Mouse (Mus musculus) forebrain, embryonic 12.5 days (tissue): Measurements from ENCODE around the gene Man1b1. TPM values are rescaled to one million over a fixed set of nuclear protein-coding genes. Genes with fewer than 3 reads are reported as not detected.

Experiments used
- ATAC-seq: fragments of 200-750 bp; cut with Nextera tagmentation; 2 replicates; pipeline ENCODE4 v1.8.0; 2017; ENCODE audit warnings: moderate TSS enrichment; ENCODE audit not compliant: low FRiP score
- H3K27ac ChIP-seq: fragments of 300-500 bp; sonication (generic); 2 replicates; pipeline ENCODE4 v1.5.1; 2016; ENCODE audit warnings: mild to moderate bottlenecking
- H3K27me3 ChIP-seq: fragments of 300-500 bp; sonication (generic); 2 replicates; pipeline ENCODE4 v1.6.1; 2016; ENCODE audit warnings: mild to moderate bottlenecking
- H3K36me3 ChIP-seq: fragments of 300-500 bp; sonication (generic); replicated peaks from 2 replicates; pipeline ENCODE4 v1.6.1; 2016; ENCODE audit warnings: mild to moderate bottlenecking
- H3K4me1 ChIP-seq: fragments of 300-500 bp; sonication (generic); 2 replicates; pipeline ENCODE4 v1.6.1; 2016
- H3K4me2 ChIP-seq: fragments of 300-500 bp; sonication (generic); 2 replicates; pipeline ENCODE4 v1.6.1; 2016; ENCODE audit warnings: mild to moderate bottlenecking, moderate library complexity
- H3K4me3 ChIP-seq: fragments of 300-500 bp; sonication (generic); replicated peaks from 2 replicates; pipeline ENCODE4 v1.5.1; 2016; ENCODE audit warnings: mild to moderate bottlenecking
- H3K9ac ChIP-seq: fragments of 300-500 bp; sonication (generic); 2 replicates; pipeline ENCODE4 v1.6.1; 2016; ENCODE audit warnings: mild to moderate bottlenecking
- H3K9me3 ChIP-seq: fragments of 300-500 bp; sonication (generic); 2 replicates; pipeline ENCODE4 v1.6.1; 2016
- WGBS: fragments of 180-500 bp; shearing (Covaris S2); methylation state at CpG from one replicate; pipeline ENCODE4 v1.1.7; 2016; 5-methylcytosine and 5-hydroxymethylcytosine counted together
- polyA plus RNA-seq: library from polyadenylated mRNA; unstranded; fragments of >200 nt; fragmentation: Nextera tagmentation; extraction: Ambion mirVana; gene quantifications from 2 replicates; pipeline ENCODE4 v1.2.1, GENCODE M21; 2016

Gene Man1b1
- polyA plus RNA-seq, 1 experiment from 2014 or later = 74.8 TPM

DNA sequence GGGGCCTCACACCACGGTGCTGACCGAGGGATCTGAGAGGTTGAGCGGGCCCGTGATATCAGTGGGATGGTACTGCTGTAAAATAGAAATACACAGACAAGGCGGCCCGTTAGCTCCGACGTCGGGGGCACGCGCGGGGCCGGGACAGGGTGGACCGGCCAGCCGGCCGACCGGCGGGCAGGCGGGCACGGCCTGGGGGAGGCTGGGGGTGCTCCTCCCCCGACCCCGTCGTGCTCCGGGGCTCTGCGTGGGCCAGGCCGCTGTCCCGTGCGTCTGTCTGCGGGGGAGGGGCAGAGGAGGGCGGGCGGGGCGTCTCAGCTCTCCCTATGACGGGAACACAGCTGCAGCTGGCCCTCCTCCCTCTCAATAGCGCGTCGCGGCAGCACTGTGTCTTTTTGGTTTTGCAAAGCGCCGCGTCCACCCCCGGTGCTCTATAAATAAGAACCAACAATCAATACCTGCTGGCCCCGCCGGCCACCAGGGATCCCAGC, 40.0 kb upstream of the Man1b1 start:
- WGBS = 6% methylated on average over 43 of the region's 43 CpGs
- Histone ChIP-seq H3K36me3 (no peaks in the 10 kb centered on the region), H3K4me2 (peak overlapping the region; percentile 46), H3K4me1 (peaks cover 19% of the 10 kb centered on the region), H3K4me3 (peak overlapping the region; percentile 30), H3K27ac (no peak overlapping the region), H3K9ac (peak overlapping the region; percentile 25; the same call in 1 of the 2 replicates), H3K27me3 (peaks cover 98% of the 10 kb centered on the region), H3K9me3 (no peaks in the 10 kb centered on the region)
- ATAC-seq = peak; percentile 22; the same call in 1 of the 2 replicates

- Histone ChIP-seq H3K27me3 (peaks cover 98% of the 10 kb centered on the region), H3K9me3 (no peaks in the 10 kb centered on the region), H3K4me3 (no peak overlapping the region), H3K4me2 (no peak overlapping the region), H3K27ac (no peak overlapping the region), H3K4me1 (peaks cover 19% of the 10 kb centered on the region), H3K36me3 (no peaks in the 10 kb centered on the region), H3K9ac (no peak overlapping the region)
- no peak for ATAC-seq
- 6% methylated on average over 1 of the region's 1 CpGs for WGBS
Measured at GRCm38 (mm10) chr2:25292856-25293255, 39.3 kb upstream of the Man1b1 start.

DNA sequence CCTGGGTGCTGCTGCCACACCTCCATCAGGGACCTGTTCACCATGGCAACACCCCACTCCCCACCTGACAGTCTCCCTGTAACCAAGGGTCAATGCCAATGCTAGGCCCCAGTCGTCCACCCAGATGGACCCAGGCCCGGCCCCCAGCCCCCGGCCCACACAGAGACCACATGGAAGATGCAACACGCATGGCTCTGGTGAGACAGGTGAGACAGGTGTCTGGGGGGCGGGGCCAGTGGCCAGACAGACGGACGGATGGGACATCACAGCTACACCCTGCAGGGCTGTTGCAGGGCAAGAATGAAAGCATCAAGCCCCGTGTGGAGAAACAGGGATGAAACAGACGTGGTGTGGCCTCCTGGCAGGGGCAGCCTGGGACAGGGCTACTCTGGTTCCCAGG, 38.4 kb upstream of the Man1b1 start:
- no peak overlapping the region for H3K4me2 ChIP-seq
- H3K4me1 ChIP-seq = peaks cover 19% of the 10 kb centered on the region
- H3K27ac ChIP-seq = no peak overlapping the region
- peaks cover 95% of the 10 kb centered on the region for H3K27me3 ChIP-seq
- H3K36me3 ChIP-seq = no peaks in the 10 kb centered on the region
- WGBS = 74% methylated on average over 9 of the region's 9 CpGs
- H3K9ac ChIP-seq = no peak overlapping the region
- H3K4me3 ChIP-seq = no peak overlapping the region
- no peak for ATAC-seq
- H3K9me3 ChIP-seq = no peaks in the 10 kb centered on the region

DNA sequence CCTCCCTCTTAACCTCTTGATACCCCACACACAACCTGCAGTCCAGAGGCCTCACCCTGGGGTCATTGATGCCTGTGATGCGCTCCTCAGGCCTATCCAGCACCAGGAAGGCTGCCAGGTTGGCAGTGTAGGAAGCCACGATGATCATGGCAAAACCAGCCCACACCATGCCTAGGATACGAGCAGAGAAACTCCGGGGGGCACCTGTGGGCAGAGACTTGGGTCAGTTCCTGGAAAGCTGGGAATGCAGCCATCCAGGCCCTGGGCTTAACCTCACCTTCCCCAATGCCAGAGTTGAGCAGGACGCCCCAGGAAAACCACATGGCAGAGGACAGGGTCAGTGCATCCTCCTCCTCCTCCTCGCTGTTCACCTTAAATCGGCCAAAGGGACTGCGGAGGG, 35.0 kb upstream of the Man1b1 start:
- H3K27me3 ChIP-seq = peaks cover 61% of the 10 kb centered on the region
- WGBS = 84% methylated on average over 7 of the region's 8 CpGs
- no peak overlapping the region for H3K4me2 ChIP-seq
- peaks cover 5% of the 10 kb centered on the region for H3K4me1 ChIP-seq
- H3K27ac ChIP-seq = no peak overlapping the region
- no peak overlapping the region for H3K9ac ChIP-seq
- H3K9me3 ChIP-seq = no peaks in the 10 kb centered on the region
- H3K36me3 ChIP-seq = no peaks in the 10 kb centered on the region
- no peak overlapping the region for H3K4me3 ChIP-seq
- ATAC-seq = no peak

DNA sequence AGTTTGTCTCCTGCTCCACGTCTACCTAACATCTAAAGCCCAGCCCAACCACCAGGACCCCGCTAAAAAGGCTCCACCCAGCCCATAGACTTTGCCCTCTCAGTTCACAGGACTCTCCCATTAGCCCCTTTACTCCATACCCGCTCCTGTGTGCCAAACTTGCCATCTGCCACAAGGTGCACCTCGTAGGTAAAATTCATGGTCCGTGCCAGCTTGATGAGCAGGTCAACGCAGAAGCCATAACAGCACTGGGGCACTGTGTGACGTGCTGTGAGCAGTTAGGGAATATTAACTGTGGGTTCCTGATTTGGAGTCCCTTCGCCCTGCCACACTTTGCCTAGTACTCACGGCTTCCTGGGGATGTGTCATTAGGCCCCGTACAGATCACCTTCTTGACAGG, 34.1 kb upstream of the Man1b1 start:
- no peak overlapping the region for H3K27ac ChIP-seq
- H3K9me3 ChIP-seq = no peaks in the 10 kb centered on the region
- H3K36me3 ChIP-seq = no peaks in the 10 kb centered on the region
- 85% methylated on average over 10 of the region's 10 CpGs for WGBS
- no peaks in the 10 kb centered on the region for H3K4me1 ChIP-seq
- no peak for ATAC-seq
- peaks cover 56% of the 10 kb centered on the region for H3K27me3 ChIP-seq
- H3K9ac ChIP-seq = no peak overlapping the region
- H3K4me3 ChIP-seq = no peak overlapping the region
- H3K4me2 ChIP-seq = no peak overlapping the region

GRCm38 (mm10) chr2:25303452-25303851, 28.7 kb upstream of the Man1b1 start:
- no peak overlapping the region for H3K9ac ChIP-seq
- H3K27ac ChIP-seq = no peak overlapping the region
- 0 out of 2 replicates have a peak, but pooled peaks cover 13% of the 10 kb centered on the region for H3K4me1 ChIP-seq
- 82% methylated on average over 3 of the region's 3 CpGs for WGBS
- peaks cover 52% of the 10 kb centered on the region for H3K27me3 ChIP-seq
- H3K4me2 ChIP-seq = no peak overlapping the region
- H3K4me3 ChIP-seq = no peak overlapping the region
- H3K36me3 ChIP-seq = no peaks in the 10 kb centered on the region
- no peaks in the 10 kb centered on the region for H3K9me3 ChIP-seq
- ATAC-seq = no peak

- Histone ChIP-seq H3K9ac (0 out of 2 replicates have a peak overlapping the region, but pooled peaks have one; percentile 61), H3K4me2 (peak overlapping the region; percentile 87), H3K36me3 (no peaks in the 10 kb centered on the region), H3K27ac (no peak overlapping the region), H3K4me1 (0 out of 2 replicates have a peak, but pooled peaks cover 13% of the 10 kb centered on the region), H3K4me3 (peak overlapping the region; percentile 49; the same call in 1 of the 2 replicates), H3K27me3 (peaks cover 58% of the 10 kb centered on the region), H3K9me3 (no peaks in the 10 kb centered on the region)
- WGBS = 71% methylated on average over 7 of the region's 7 CpGs
- ATAC-seq = no peak
Measured at GRCm38 (mm10) chr2:25303931-25304656, 28.0 kb upstream of the Man1b1 start.

DNA sequence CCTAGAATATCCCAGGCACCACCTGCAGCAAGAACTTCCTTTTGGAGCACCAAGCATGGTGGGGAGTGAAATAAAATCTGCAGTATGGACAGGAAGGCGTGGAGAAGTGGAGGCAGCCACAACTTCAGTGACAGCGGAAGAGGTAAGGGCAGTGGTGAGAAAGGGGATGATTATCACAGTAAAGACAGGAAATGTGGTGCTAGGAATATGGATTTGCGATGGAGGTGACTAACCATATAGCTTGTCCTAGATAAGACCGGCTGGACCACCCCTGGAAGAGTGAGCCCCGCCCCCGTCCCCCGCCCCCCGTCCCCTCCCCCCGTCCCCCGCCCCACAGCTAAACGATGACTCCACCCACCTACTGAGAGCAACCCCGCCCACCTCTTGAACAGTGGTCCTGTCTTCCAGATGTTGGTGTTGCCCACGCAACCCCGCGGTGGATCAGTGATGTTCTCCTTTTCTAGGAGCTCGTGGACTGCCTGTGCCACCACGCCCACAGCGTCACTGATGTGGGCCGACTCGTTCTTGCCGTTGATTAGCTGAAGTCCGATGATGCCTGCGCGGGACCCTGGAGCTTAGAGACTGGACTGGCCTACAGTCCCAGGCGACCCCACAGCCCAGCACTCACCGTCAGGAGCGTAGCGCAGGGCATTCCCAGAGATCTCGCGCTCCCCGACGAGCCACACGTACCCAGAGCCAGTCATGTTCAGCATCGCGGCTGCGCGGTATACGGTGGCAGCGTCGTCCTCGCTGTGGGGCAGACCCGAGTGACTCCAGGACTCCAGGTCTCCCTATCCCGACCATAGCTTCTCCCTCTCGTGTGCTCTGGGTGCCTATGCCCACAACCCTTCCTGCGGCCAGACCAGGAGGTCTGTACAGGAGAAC, 27.2 kb upstream of the Man1b1 start:
- no peaks in the 10 kb centered on the region for H3K36me3 ChIP-seq
- peaks cover 66% of the 10 kb centered on the region for H3K27me3 ChIP-seq
- peak overlapping the region; percentile 61 for H3K9ac ChIP-seq
- no peak overlapping the region for H3K27ac ChIP-seq
- peak; percentile 83 for ATAC-seq
- 0 out of 2 replicates have a peak, but pooled peaks cover 13% of the 10 kb centered on the region for H3K4me1 ChIP-seq
- peak overlapping the region; percentile 49 for H3K4me3 ChIP-seq
- WGBS = 2% methylated on average over 41 of the region's 45 CpGs
- no peaks in the 10 kb centered on the region for H3K9me3 ChIP-seq
- H3K4me2 ChIP-seq = peak overlapping the region; percentile 87

DNA sequence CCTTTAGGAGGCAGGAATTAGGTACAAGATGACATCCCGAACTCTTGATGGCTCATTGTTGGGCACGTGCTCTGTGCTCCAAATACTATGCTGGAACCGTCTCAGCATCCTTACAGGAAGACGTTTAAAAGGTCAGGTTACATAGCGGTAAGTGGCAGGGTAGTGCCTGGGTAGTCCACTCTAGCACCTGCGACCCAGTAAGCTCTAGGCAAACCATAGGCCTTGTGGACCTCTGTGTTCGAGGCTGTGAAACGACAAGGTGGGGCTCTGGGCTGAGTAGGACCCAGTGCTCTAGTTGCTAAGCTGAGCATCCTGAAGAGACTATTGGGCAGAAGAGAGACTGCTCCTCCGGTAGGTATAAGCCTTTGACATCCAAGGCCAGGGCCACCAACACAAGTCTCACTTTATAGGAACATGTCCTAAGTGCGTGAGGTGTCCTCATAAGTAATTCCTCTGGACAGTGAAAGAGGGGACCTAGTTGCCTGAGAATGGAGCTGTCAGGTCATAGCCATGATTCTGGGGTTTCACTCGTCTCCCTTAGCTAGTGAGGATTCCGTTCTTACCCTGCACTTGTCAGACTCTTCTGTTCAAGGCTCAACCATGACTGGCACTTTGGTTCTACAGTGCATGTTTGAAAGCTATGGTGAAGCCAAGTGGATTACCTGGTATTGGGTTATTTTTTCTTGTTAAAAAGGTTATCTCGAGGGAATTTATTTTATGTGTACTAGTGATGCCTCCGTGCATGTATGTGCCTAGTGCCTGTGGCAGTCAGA, 26.4 kb upstream of the Man1b1 start:
- H3K27me3 ChIP-seq = peaks cover 75% of the 10 kb centered on the region
- 50% methylated on average over 14 of the region's 14 CpGs for WGBS

GRCm38 (mm10) chr2:25310180-25310579, 22.0 kb upstream of the Man1b1 start:
- Histone ChIP-seq H3K4me1 (0 out of 2 replicates have a peak, but pooled peaks cover 4% of the 10 kb centered on the region), H3K4me2 (no peak overlapping the region), H3K9me3 (no peaks in the 10 kb centered on the region), H3K4me3 (no peak overlapping the region), H3K36me3 (no peaks in the 10 kb centered on the region), H3K27ac (no peak overlapping the region), H3K9ac (no peak overlapping the region), H3K27me3 (peaks cover 99% of the 10 kb centered on the region)
- no peak for ATAC-seq
- WGBS = 57% methylated on average over 10 of the region's 10 CpGs

More for the DNA sequence above, 26.4 kb upstream of the Man1b1 start:
- no peak for ATAC-seq
- peak overlapping the region; percentile 49 for H3K4me3 ChIP-seq
- H3K4me1 ChIP-seq = 0 out of 2 replicates have a peak, but pooled peaks cover 13% of the 10 kb centered on the region
- H3K4me2 ChIP-seq = peak overlapping the region; percentile 87
- no peaks in the 10 kb centered on the region for H3K9me3 ChIP-seq
- H3K27ac ChIP-seq = no peak overlapping the region
- no peaks in the 10 kb centered on the region for H3K36me3 ChIP-seq
- peak overlapping the region; percentile 61; the same call in 1 of the 2 replicates for H3K9ac ChIP-seq

DNA sequence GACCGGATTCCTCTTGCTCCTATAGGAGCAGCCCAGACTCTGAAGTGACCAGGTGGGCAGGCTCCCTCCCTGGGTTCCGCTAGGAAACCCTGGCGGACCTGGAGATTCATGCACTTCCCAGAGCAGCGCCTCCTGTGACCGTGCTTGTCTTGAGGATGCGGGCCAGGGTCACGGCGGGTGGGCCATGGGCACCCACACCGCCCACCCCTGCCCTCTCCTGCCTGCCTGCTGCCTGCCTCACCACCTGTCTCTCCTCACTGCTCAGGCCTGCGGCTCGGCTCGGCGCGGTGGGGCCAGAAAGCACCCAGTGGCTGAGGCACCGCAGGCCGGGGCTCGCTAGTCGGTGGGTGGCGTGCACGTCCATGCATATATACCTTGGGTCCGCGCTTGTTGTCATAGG, 21.2 kb upstream of the Man1b1 start:
- WGBS = 3% methylated on average over 22 of the region's 22 CpGs
- no peaks in the 10 kb centered on the region for H3K4me1 ChIP-seq
- ATAC-seq = no peak
- H3K9ac ChIP-seq = no peak overlapping the region
- peaks cover 100% of the 10 kb centered on the region for H3K27me3 ChIP-seq
- no peak overlapping the region for H3K4me3 ChIP-seq
- no peaks in the 10 kb centered on the region for H3K36me3 ChIP-seq
- no peaks in the 10 kb centered on the region for H3K9me3 ChIP-seq
- no peak overlapping the region for H3K27ac ChIP-seq
- no peak overlapping the region for H3K4me2 ChIP-seq
